Mouse (Mus musculus): ENCODE data around the gene Aldob.

DNA sequence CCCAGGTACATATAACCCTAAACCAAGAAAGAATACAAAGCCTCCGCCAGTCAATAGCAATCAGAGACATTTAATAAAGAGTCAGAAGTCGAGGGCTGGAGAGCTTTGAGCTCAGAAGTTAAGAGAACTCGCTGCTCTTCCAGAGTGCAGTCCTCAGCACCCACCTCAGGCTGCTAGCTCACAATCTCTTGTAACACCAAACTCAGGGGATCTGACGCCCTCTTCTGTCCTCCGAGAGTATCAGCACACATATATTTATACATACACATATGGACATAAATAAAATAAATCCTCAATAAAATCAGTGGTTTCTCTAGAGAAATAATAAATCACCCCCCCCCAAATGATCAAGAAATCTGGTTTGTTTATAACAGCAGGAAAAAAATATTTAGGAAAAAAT, 29.9 kb downstream of the Aldob start:
- peak; percentile 42 for TF ChIP-seq CTCF (IDR thresholded peaks at IDR 0.05; ENCODE audit: low read depth)
- no peak for TF ChIP-seq EP300 (optimal IDR thresholded peaks at IDR 0.05)

All from stomach, postnatal 0 days (tissue).